Mouse (Mus musculus): ENCODE data around the gene Prr7. TPM values are rescaled to one million over a fixed set of nuclear protein-coding genes. Genes with fewer than 3 reads are reported as not detected.

The Prr7 gene
- total RNA-seq, 2 experiments from 2014 or later: not detected

GRCm38 (mm10) chr13:55474621-55475069, 10.6 kb downstream of the Prr7 start:
- ATAC-seq (replicated peaks; ENCODE audit: low FRiP score, poor library complexity, severe bottlenecking): no peak

DNA sequence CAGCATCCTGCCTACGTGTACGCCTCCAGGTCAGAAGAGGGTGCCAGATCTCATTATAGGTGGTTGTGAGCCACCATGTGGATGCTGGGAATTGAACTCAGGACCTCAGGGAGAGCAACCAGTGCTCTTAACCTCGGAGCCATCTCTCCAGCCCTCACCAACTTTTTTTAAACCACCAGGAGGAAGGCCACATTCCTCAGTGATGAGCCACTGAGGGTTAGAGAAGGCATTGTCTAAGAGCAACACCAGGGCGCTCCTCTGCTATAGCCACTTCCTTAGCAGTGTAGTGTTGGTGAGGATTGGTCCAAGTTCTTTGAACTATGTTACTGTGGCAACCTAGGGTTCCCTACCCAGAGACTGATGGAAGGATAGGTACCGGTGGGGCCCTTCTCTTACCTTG, 11.7 kb downstream of the Prr7 start:
- no peak for ATAC-seq (replicated peaks; ENCODE audit: low FRiP score, poor library complexity, severe bottlenecking)

GRCm38 (mm10) chr13:55476256-55476655, 12.2 kb downstream of the Prr7 start:
- ATAC-seq (replicated peaks; ENCODE audit: low FRiP score, poor library complexity, severe bottlenecking): no peak

DNA sequence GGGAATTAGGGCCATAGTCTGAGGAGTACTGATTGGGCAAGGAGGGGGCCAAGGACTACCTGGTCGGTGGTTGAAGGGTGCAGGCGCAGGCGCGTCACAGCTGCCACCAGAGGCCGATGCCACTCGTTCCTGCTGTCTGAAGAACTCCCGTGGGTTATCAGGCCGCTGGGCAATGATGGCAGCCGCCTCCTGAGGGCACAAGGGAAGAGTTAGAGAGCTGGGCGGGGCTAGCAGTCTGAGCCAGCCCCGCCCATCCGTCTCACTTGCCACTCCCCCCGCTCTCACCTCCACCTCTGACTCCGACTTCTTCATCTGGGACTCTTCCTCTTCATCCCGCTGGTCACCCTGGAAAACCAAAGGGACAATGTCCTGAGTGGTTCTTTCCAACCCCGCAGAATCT, 13.4 kb downstream of the Prr7 start:
- no peak for ATAC-seq (replicated peaks; ENCODE audit: low FRiP score, poor library complexity, severe bottlenecking)

GRCm38 (mm10) chr13:55478036-55478435, 14.0 kb downstream of the Prr7 start:
- no peak for ATAC-seq (replicated peaks; ENCODE audit: low FRiP score, poor library complexity, severe bottlenecking)

- no peak for ATAC-seq (replicated peaks; ENCODE audit: low FRiP score, poor library complexity, severe bottlenecking)
These were observed 14.9 kb downstream of the Prr7 start for GRCm38 (mm10) chr13:55479008-55479407.

GRCm38 (mm10) chr13:55479929-55480328, 15.9 kb downstream of the Prr7 start:
- no peak for ATAC-seq (replicated peaks; ENCODE audit: low FRiP score, poor library complexity, severe bottlenecking)

- no peak for ATAC-seq (replicated peaks; ENCODE audit: low FRiP score, poor library complexity, severe bottlenecking)
These were observed 18.5 kb downstream of the Prr7 start for GRCm38 (mm10) chr13:55482542-55482941.

GRCm38 (mm10) chr13:55483071-55483470, 19.0 kb downstream of the Prr7 start:
- no peak for ATAC-seq (replicated peaks; ENCODE audit: low FRiP score, poor library complexity, severe bottlenecking)

- no peak for ATAC-seq (replicated peaks; ENCODE audit: low FRiP score, poor library complexity, severe bottlenecking)
These were observed 19.5 kb downstream of the Prr7 start for GRCm38 (mm10) chr13:55483593-55483992.

GRCm38 (mm10) chr13:55484520-55485088, 20.5 kb downstream of the Prr7 start:
- no peak for ATAC-seq (replicated peaks; ENCODE audit: low FRiP score, poor library complexity, severe bottlenecking)

- no peak for ATAC-seq (replicated peaks; ENCODE audit: low FRiP score, poor library complexity, severe bottlenecking)
These were observed 22.1 kb downstream of the Prr7 start for GRCm38 (mm10) chr13:55486029-55486794.

- no peak for ATAC-seq (replicated peaks; ENCODE audit: low FRiP score, poor library complexity, severe bottlenecking)
These were observed 23.0 kb downstream of the Prr7 start for GRCm38 (mm10) chr13:55486916-55487577.

- ATAC-seq (replicated peaks; ENCODE audit: low FRiP score, poor library complexity, severe bottlenecking): no peak
These were observed 23.8 kb downstream of the Prr7 start, which contains the start of gene Dbn1 for GRCm38 (mm10) chr13:55487578-55488498. Gene Dbn1 (minus strand): TSS chr13:55488111.

- ATAC-seq (replicated peaks; ENCODE audit: low FRiP score, poor library complexity, severe bottlenecking): no peak
These were observed 30.2 kb downstream of the Prr7 start for GRCm38 (mm10) chr13:55494257-55494656.

GRCm38 (mm10) chr13:55494883-55495621, 31.0 kb downstream of the Prr7 start:
- no peak for ATAC-seq (replicated peaks; ENCODE audit: low FRiP score, poor library complexity, severe bottlenecking)

GRCm38 (mm10) chr13:55495702-55496101, 31.6 kb downstream of the Prr7 start:
- no peak for ATAC-seq (replicated peaks; ENCODE audit: low FRiP score, poor library complexity, severe bottlenecking)

GRCm38 (mm10) chr13:55496661-55497060, 32.6 kb downstream of the Prr7 start:
- no peak for ATAC-seq (replicated peaks; ENCODE audit: low FRiP score, poor library complexity, severe bottlenecking)

DNA sequence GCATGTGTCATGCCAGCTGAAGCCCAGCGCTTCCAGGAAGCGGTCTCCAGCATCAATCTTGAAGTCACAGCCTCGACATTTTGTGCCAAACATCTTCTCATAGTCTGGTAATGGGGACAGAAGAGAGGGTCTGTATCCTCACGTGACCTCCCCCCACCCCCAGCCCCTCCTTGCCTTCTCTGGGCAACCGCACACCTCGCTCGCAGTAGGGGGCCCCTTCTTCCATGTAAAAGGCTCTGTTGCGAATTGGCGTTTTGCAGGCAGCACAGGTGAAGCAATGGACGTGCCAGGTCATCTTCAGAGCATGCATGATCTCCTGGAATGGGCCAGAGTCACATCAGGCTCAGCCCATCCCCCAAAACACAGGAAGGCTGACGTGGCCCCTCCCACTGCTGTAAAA, 34.8 kb downstream of the Prr7 start:
- ATAC-seq (replicated peaks; ENCODE audit: low FRiP score, poor library complexity, severe bottlenecking): no peak

Measured in erythroblast, adult 5-6 weeks (primary cell).